Mouse (Mus musculus) brown adipose tissue, adult 24 weeks (tissue): ENCODE results near the gene Gm35549. TPM values are rescaled to one million over a fixed set of nuclear protein-coding genes. Genes with fewer than 3 reads are reported as not detected.
"Not testable (repeated sequence)": the region's sequence is repeated elsewhere in the genome, so short reads cannot be mapped to it uniquely, and the experiment has no call there.

Experiments
- H3K27ac ChIP-seq: fragments of 200-500 bp; replicated peaks from 2 replicates; pipeline ENCODE4 v1.5.1; 2012; ENCODE audit warnings: low read depth, mild to moderate bottlenecking, low read length
- H3K4me1 ChIP-seq: fragments of 200-500 bp; 2 replicates; pipeline ENCODE4 v1.6.1; 2012; ENCODE audit warnings: low read length, mixed read lengths; ENCODE audit not compliant: control insufficient read depth, insufficient read depth, insufficient read length
- H3K4me3 ChIP-seq: fragments of 200-500 bp; 2 replicates; pipeline ENCODE4 v1.5.1; 2012; ENCODE audit warnings: low read depth, mild to moderate bottlenecking, low read length, moderate library complexity; ENCODE audit not compliant: insufficient read depth
- polyA plus RNA-seq: library from polyadenylated mRNA; stranded (reverse); fragments of >200 nt; gene quantifications from 2 replicates; pipeline ENCODE4 v1.2.4, GENCODE M21; 2012; ENCODE audit not compliant: missing spikeins, insufficient read depth, insufficient read length

The Gm35549 gene
- polyA plus RNA-seq, 1 experiment, result not detected

- not testable (repeated sequence) for H3K27ac ChIP-seq, H3K4me1 ChIP-seq, H3K4me3 ChIP-seq
Measured at GRCm38 (mm10) chr9:122847811-122848311, 4.0 kb upstream of the Gm35549 start.

- no peak overlapping the region for H3K27ac ChIP-seq
- no peak overlapping the region for H3K4me3 ChIP-seq
Measured at GRCm38 (mm10) chr9:122846156-122846555, 2.3 kb upstream of the Gm35549 start.

GRCm38 (mm10) chr9:122845621-122846020 lies 1.8 kb upstream of the Gm35549 start:
- H3K27ac ChIP-seq, result no peak overlapping the region
- no peak overlapping the region for H3K4me3 ChIP-seq
- no peaks in the 10 kb centered on the region for H3K4me1 ChIP-seq

More at GRCm38 (mm10) chr9:122846156-122846555, 2.3 kb upstream of the Gm35549 start:
- no peaks in the 10 kb centered on the region for H3K4me1 ChIP-seq

- Histone ChIP-seq H3K4me1 (no peaks in the 10 kb centered on the region), H3K27ac (no peak overlapping the region), H3K4me3 (no peak overlapping the region)
Measured at GRCm38 (mm10) chr9:122837680-122838079, 6.2 kb downstream of the Gm35549 start.

- H3K4me1 ChIP-seq, result no peaks in the 10 kb centered on the region
- 0 out of 2 replicates have a peak overlapping the region, but pooled peaks have one; percentile 17 for H3K27ac ChIP-seq
- H3K4me3 ChIP-seq, result no peak overlapping the region
Measured at GRCm38 (mm10) chr9:122837216-122837615, 6.6 kb downstream of the Gm35549 start.

- Histone ChIP-seq H3K27ac (peak overlapping the region; percentile 40; the same call in 1 of the 2 replicates), H3K4me1 (no peaks in the 10 kb centered on the region), H3K4me3 (no peak overlapping the region)
Measured at GRCm38 (mm10) chr9:122836790-122837189, 7.0 kb downstream of the Gm35549 start.

GRCm38 (mm10) chr9:122836126-122836525 lies 7.7 kb downstream of the Gm35549 start:
- no peak overlapping the region for H3K4me3 ChIP-seq
- H3K4me1 ChIP-seq, result no peaks in the 10 kb centered on the region
- H3K27ac ChIP-seq, result peak overlapping the region; percentile 40; the same call in 1 of the 2 replicates

- no peak overlapping the region for H3K4me3 ChIP-seq
- H3K27ac ChIP-seq, result no peak overlapping the region
- no peaks in the 10 kb centered on the region for H3K4me1 ChIP-seq
Measured at GRCm38 (mm10) chr9:122829826-122830380, 13.9 kb downstream of the Gm35549 start.

GRCm38 (mm10) chr9:122826743-122827142 lies 17.1 kb downstream of the Gm35549 start:
- H3K27ac ChIP-seq, result no peak overlapping the region
- H3K4me3 ChIP-seq, result no peak overlapping the region
- no peaks in the 10 kb centered on the region for H3K4me1 ChIP-seq

- no peak overlapping the region for H3K4me3 ChIP-seq
- no peaks in the 10 kb centered on the region for H3K4me1 ChIP-seq
- H3K27ac ChIP-seq, result no peak overlapping the region
Measured at GRCm38 (mm10) chr9:122823374-122824017, 20.3 kb downstream of the Gm35549 start.

GRCm38 (mm10) chr9:122815239-122815851 lies 28.5 kb downstream of the Gm35549 start:
- Histone ChIP-seq H3K4me1 (no peaks in the 10 kb centered on the region), H3K4me3 (no peak overlapping the region), H3K27ac (no peak overlapping the region)

GRCm38 (mm10) chr9:122814775-122815174 lies 29.1 kb downstream of the Gm35549 start:
- H3K4me3 ChIP-seq, result no peak overlapping the region
- no peaks in the 10 kb centered on the region for H3K4me1 ChIP-seq
- no peak overlapping the region for H3K27ac ChIP-seq

GRCm38 (mm10) chr9:122812386-122812785 lies 31.4 kb downstream of the Gm35549 start:
- Histone ChIP-seq H3K4me1 (no peaks in the 10 kb centered on the region), H3K4me3 (no peak overlapping the region), H3K27ac (no peak overlapping the region)

- Histone ChIP-seq H3K4me3 (no peak overlapping the region), H3K27ac (no peak overlapping the region), H3K4me1 (peaks cover 3% of the 10 kb centered on the region; the same call in 1 of the 2 replicates)
Measured at GRCm38 (mm10) chr9:122810212-122810611, 33.6 kb downstream of the Gm35549 start.

- Histone ChIP-seq H3K4me3 (no peak overlapping the region), H3K4me1 (peaks cover 3% of the 10 kb centered on the region; the same call in 1 of the 2 replicates), H3K27ac (no peak overlapping the region)
Measured at GRCm38 (mm10) chr9:122807186-122807585, 36.6 kb downstream of the Gm35549 start.
